Mouse (Mus musculus): ENCODE measurements around the gene Slfn14. TPM values are rescaled to one million over a fixed set of nuclear protein-coding genes. Genes with fewer than 3 reads are reported as not detected.

The Slfn14 gene
- total and polyA plus RNA-seq, 3 experiments, result 0.04 to 0.19 TPM; not detected in 1

DNA sequence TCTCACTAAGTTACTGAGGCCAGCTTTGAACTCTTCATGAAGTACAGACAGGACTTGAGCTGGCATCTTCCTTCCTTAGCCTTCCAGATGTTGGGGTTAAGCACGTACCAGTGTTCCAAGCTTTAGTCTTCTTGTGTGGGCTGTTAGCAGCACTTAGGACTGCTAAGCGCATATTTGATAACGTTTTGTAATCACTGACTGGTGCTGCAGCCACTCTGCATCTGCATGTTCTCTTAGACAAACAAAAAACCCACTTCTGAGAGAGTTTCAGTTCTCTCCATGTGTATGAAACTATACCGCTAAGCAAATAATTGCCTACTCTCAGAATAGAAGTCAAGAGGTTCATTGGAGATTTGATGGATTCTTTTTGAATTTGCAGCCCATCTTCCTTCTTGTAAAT, 32.5 kb upstream of the Slfn14 start:
- Histone ChIP-seq H3K79me2 (ENCODE audit: control insufficient read depth, insufficient read depth, low read length, poor library complexity) (no peaks in the 10 kb centered on the region), H3K4me3 (ENCODE audit: control insufficient read depth in 1 of 2, insufficient read depth in 1 of 2, low read depth in 2 of 2, low read length in 2 of 2) (no peak overlapping the region), H3K36me3 (ENCODE audit: control insufficient read depth in 1 of 2, insufficient read depth in 2 of 2, low read length in 2 of 2) (peaks cover 7 to 42% of the 10 kb centered on the region in 2 experiments), H3K9ac (ENCODE audit: control insufficient read depth, low read depth, low read length, poor library complexity, severe bottlenecking) (no peak overlapping the region), H3K9me3 (replicated peaks; ENCODE audit: insufficient read depth, low read length) (no peaks in the 10 kb centered on the region), H3K27me3 (ENCODE audit: control insufficient read depth in 1 of 2, insufficient read depth in 2 of 2, low read length in 2 of 2) (no peaks in the 10 kb centered on the region), H3K27ac (ENCODE audit: control insufficient read depth, low read depth, low read length) (no peak overlapping the region), H3K4me1 (ENCODE audit: control insufficient read depth in 1 of 2, insufficient read depth in 2 of 2, low read length in 2 of 2) (no peaks in the 10 kb centered on the region)
- no peak for DNase-seq (ENCODE audit: low read depth, low spot score)
- TF ChIP-seq CHD2 (IDR thresholded peaks at IDR 0.05; ENCODE audit: low read length), result no peak
- TF ChIP-seq TCF12 (IDR thresholded peaks at IDR 0.05; ENCODE audit: low read depth, low read length), result no peak
- TF ChIP-seq HCFC1 (IDR thresholded peaks at IDR 0.05; ENCODE audit: low read depth, low read length), result no peak
- no peak for TF ChIP-seq SMC3 (IDR thresholded peaks at IDR 0.05; ENCODE audit: low read depth, low read length)
- no peak for TF ChIP-seq ZC3H11A (IDR thresholded peaks at IDR 0.05; ENCODE audit: low read depth, low read length)
- no peak for TF ChIP-seq RCOR1 (IDR thresholded peaks at IDR 0.05; ENCODE audit: low read depth, low read length)
- TF ChIP-seq RAD21 (IDR thresholded peaks at IDR 0.05; ENCODE audit: low read depth, low read length), result no peak
- no peak for TF ChIP-seq ELF1 (IDR thresholded peaks at IDR 0.05; ENCODE audit: low read depth, low read length)
- no peak for TF ChIP-seq MEF2A (IDR thresholded peaks at IDR 0.05; ENCODE audit: extremely low read depth, insufficient replicate concordance, low read depth, low read length, poor library complexity, severe bottlenecking)
- no peak for TF ChIP-seq UBTF (IDR thresholded peaks at IDR 0.05; ENCODE audit: borderline replicate concordance, insufficient read depth, low read depth, low read length)
- no peak for TF ChIP-seq JUND (IDR thresholded peaks at IDR 0.05; ENCODE audit: low read depth, low read length)
- no peak for TF ChIP-seq USF1 (IDR thresholded peaks at IDR 0.05; ENCODE audit: low read depth, low read length)
- TF ChIP-seq TBP (IDR thresholded peaks at IDR 0.05; ENCODE audit: low read depth, low read length), result no peak
- no peak for TF ChIP-seq POLR2AphosphoS5 (IDR thresholded peaks at IDR 0.05; ENCODE audit: borderline replicate concordance, low read depth, low read length)
- no peak for TF ChIP-seq GATA1 (IDR thresholded peaks at IDR 0.05; ENCODE audit: low read depth, low read length)

DNA sequence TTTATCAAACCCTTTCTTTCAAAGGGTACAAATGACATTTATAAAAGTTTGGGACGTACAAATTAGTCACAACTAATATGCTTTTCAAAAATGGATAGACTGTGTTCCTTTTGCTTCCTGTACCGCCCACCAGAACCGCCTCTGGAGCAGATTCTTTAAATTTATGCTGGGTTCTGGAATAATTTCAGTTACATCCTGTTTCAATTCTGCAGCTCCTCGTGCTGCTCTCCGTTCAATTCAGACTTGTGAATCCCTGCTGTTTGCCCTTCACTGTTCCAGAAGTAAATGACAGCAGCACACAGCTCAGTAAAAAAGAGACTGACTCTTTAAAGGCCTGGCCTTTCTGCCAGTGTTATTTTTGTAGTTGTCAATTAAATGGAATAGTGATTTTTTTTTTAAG, 25.9 kb upstream of the Slfn14 start:
- no peak overlapping the region for H3K27ac ChIP-seq (ENCODE audit: control insufficient read depth, low read depth, low read length)
- no peak overlapping the region for H3K9ac ChIP-seq (ENCODE audit: control insufficient read depth, low read depth, low read length, poor library complexity, severe bottlenecking)
- H3K79me2 ChIP-seq (ENCODE audit: control insufficient read depth, insufficient read depth, low read length, poor library complexity), result peaks cover 8% of the 10 kb centered on the region
- no peaks in the 10 kb centered on the region for H3K27me3 ChIP-seq (ENCODE audit: control insufficient read depth in 1 of 2, insufficient read depth in 2 of 2, low read length in 2 of 2)
- H3K4me1 ChIP-seq (ENCODE audit: control insufficient read depth in 1 of 2, insufficient read depth in 2 of 2, low read length in 2 of 2), result no peaks in the 10 kb centered on the region
- no peak for DNase-seq (ENCODE audit: low read depth, low spot score)
- H3K9me3 ChIP-seq (replicated peaks; ENCODE audit: insufficient read depth, low read length), result no peaks in the 10 kb centered on the region
- H3K36me3 ChIP-seq (ENCODE audit: control insufficient read depth in 1 of 2, insufficient read depth in 2 of 2, low read length in 2 of 2), result peaks cover 0 to 15% of the 10 kb centered on the region in 2 experiments; a peak in 2 of 4 replicates
- TF ChIP-seq ZKSCAN1 (IDR thresholded peaks at IDR 0.05; ENCODE audit: low read depth, low read length), result no peak
- no peak for TF ChIP-seq CTCF (IDR thresholded peaks at IDR 0.05 in 2 of 3, conservative IDR thresholded peaks at IDR 0.05 in 1 of 3; ENCODE audit: control insufficient read depth in 1 of 3, insufficient read depth in 1 of 3, low read depth in 2 of 3, low read length in 3 of 3, poor library complexity in 1 of 3, severe bottlenecking in 1 of 3)
- TF ChIP-seq BHLHE40 (IDR thresholded peaks at IDR 0.05; ENCODE audit: borderline replicate concordance, low read depth, low read length), result no peak
- no peak for TF ChIP-seq KAT2A (conservative IDR thresholded peaks at IDR 0.05; ENCODE audit: low read depth, low read length)
- no peak for TF ChIP-seq ZC3H11A (IDR thresholded peaks at IDR 0.05; ENCODE audit: low read depth, low read length)
- TF ChIP-seq POLR2AphosphoS5 (IDR thresholded peaks at IDR 0.05; ENCODE audit: borderline replicate concordance, low read depth, low read length), result no peak
- no peak overlapping the region for H3K4me3 ChIP-seq (ENCODE audit: control insufficient read depth in 1 of 2, insufficient read depth in 1 of 2, low read depth in 2 of 2, low read length in 2 of 2)
